Mouse (Mus musculus) intestine, embryonic 14.5 days (tissue): ENCODE measurements around the gene Astn2. TPM values are rescaled to one million over a fixed set of nuclear protein-coding genes. Genes with fewer than 3 reads are reported as not detected.

ENCODE experiments used
- ATAC-seq: fragments of 200-750 bp; cut with Nextera tagmentation; replicated peaks from 2 replicates; pipeline ENCODE4 v1.8.0; 2017; ENCODE audit warnings: low read depth, moderate number of reproducible peaks, moderate TSS enrichment, moderate library complexity; ENCODE audit not compliant: low FRiP score, low TSS enrichment
- DNase-seq: peaks from one replicate; pipeline ENCODE4 v3.0.0-alpha.2; 2018; ENCODE audit warnings: low spot score
- H3K27ac ChIP-seq: fragments of 300-500 bp; sonication (generic); 2 replicates; pipeline ENCODE4 v1.5.1; 2014; ENCODE audit warnings: low read depth, mild to moderate bottlenecking, control low read depth
- H3K27me3 ChIP-seq: fragments of 300-500 bp; sonication (generic); replicated peaks from 2 replicates; pipeline ENCODE4 v1.6.1; 2014; ENCODE audit warnings: low read length, control low read depth; ENCODE audit not compliant: control insufficient read depth, insufficient read depth
- H3K36me3 ChIP-seq: fragments of 300-500 bp; sonication (generic); 2 replicates; pipeline ENCODE4 v1.6.1; 2014; ENCODE audit warnings: low read length, control low read depth; ENCODE audit not compliant: control insufficient read depth, insufficient read depth
- H3K4me1 ChIP-seq: fragments of 300-500 bp; sonication (generic); replicated peaks from 2 replicates; pipeline ENCODE4 v1.6.1; 2014; ENCODE audit warnings: low read length, control low read depth, mixed read lengths; ENCODE audit not compliant: control insufficient read depth, insufficient read depth
- H3K4me2 ChIP-seq: fragments of 300-500 bp; sonication (generic); 2 replicates; pipeline ENCODE4 v1.6.1; 2014; ENCODE audit warnings: low read length
- H3K4me3 ChIP-seq: fragments of 300-500 bp; sonication (generic); 2 replicates; pipeline ENCODE4 v1.5.1; 2014; ENCODE audit warnings: low read depth, low read length, control low read depth, mixed read lengths
- H3K9ac ChIP-seq: fragments of 300-500 bp; sonication (generic); 2 replicates; pipeline ENCODE4 v1.6.1; 2014; ENCODE audit warnings: mild to moderate bottlenecking, low read length
- H3K9me3 ChIP-seq: fragments of 300-500 bp; sonication (generic); 2 replicates; pipeline ENCODE4 v1.6.1; 2016; ENCODE audit warnings: low read length, control low read depth; ENCODE audit not compliant: control insufficient read depth
- WGBS: fragments of 180-500 bp; shearing (Covaris S2); extraction: QIAGEN DNeasy Blood & Tissue Kit; methylation state at CpG from one replicate; pipeline ENCODE4 v1.1.7; 2014; 5-methylcytosine and 5-hydroxymethylcytosine counted together
- polyA plus RNA-seq: library from polyadenylated mRNA; unstranded; fragments of >200 nt; fragmentation: Nextera tagmentation; extraction: Ambion mirVana; gene quantifications from 2 replicates; pipeline ENCODE4 v1.2.1, GENCODE M21; 2014

Astn2 gene
- polyA plus RNA-seq, 1 experiment from 2014 or later: 0.96 TPM

DNA sequence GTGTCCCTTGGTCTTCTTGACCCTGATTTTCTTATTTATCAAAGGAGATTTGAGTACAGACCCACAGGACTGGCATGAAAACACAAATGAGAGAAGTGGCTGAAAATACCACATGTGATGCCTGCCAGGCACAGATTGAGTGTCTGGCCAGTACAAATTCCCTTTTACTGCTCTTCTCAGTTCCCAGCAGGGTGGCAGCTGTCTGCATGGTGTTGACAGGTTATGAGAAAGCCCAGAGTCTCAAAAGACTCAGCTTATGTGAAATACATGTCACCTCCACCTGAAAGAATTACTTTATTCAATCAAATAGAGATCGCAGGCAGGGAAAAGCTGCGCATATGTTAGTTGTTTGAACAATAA lies 590.3 kb downstream of the Astn2 start:
- H3K9me3 ChIP-seq: no peaks in the 10 kb centered on the region
- no peak for DNase-seq
- WGBS: 73% methylated on average over 2 of the region's 2 CpGs
- no peak for ATAC-seq
- no peak overlapping the region for H3K4me3 ChIP-seq
- no peaks in the 10 kb centered on the region for H3K27me3 ChIP-seq
- H3K36me3 ChIP-seq: no peaks in the 10 kb centered on the region
- H3K27ac ChIP-seq: no peak overlapping the region
- H3K4me1 ChIP-seq: no peaks in the 10 kb centered on the region
- H3K4me2 ChIP-seq: no peak overlapping the region
- H3K9ac ChIP-seq: no peak overlapping the region

DNA sequence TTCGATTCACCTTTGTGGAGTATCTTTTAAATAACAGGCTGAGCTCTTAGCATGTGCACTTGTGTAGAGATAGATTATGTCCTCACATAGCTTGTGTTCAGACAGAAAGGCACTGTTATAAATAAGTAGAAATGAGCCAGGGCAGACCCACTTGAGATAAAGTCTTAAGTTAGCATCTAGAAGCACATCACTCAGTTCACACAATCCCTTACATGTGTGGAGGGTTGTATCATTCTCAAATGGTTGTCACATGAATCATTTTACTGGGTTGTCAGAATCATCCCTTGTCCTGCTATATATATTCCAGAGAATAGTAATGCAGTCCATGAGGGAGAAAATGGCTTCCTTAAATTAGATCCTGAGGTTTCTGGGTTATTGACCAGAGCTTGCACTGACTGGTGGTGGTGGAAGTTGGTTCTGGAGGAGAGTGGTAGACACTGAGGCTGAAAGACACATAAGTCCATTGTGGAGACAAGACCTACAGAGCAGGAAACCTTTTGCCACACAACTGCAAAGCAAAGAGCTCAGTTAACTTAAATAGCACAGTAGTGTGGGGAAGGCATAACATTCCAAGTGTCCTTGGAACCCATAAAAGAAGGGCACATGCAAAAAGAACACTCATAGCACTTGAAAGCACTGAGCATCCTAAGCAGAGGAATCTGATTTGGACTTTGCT lies 590.8 kb downstream of the Astn2 start:
- Histone ChIP-seq H3K27ac (no peak overlapping the region), H3K27me3 (no peaks in the 10 kb centered on the region), H3K4me2 (no peak overlapping the region), H3K4me3 (no peak overlapping the region), H3K36me3 (no peaks in the 10 kb centered on the region), H3K9ac (no peak overlapping the region), H3K4me1 (no peaks in the 10 kb centered on the region), H3K9me3 (no peaks in the 10 kb centered on the region)
- DNase-seq (no peak), ATAC-seq (no peak)
- WGBS: 87% methylated on average over 1 of the region's 1 CpGs

DNA sequence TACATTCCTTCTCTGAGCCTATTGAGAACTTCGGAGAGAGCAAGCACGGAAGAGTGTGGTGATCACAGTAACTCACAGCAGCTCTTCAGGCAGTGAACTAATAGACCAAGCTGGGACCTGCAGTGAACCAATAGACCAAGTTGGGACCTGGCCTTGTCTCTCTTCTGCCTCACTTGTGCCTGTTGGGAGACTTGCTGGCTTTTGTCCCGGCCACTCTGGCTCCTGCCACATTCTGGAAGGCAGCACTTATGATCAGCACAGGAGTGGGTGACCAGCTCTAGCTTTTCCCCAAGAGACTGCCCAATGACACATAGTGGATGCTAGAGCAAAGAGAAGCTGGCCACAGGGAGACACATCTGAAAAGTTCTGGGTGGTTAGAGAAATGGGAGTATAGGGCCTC lies 597.1 kb downstream of the Astn2 start:
- WGBS: 88% methylated on average over 3 of the region's 3 CpGs
- H3K27me3 ChIP-seq: no peaks in the 10 kb centered on the region
- no peak overlapping the region for H3K9ac ChIP-seq
- no peak overlapping the region for H3K4me2 ChIP-seq
- no peak overlapping the region for H3K27ac ChIP-seq
- H3K9me3 ChIP-seq: no peaks in the 10 kb centered on the region
- H3K4me3 ChIP-seq: no peak overlapping the region
- no peak for ATAC-seq
- DNase-seq: no peak
- H3K36me3 ChIP-seq: no peaks in the 10 kb centered on the region
- H3K4me1 ChIP-seq: no peaks in the 10 kb centered on the region

DNA sequence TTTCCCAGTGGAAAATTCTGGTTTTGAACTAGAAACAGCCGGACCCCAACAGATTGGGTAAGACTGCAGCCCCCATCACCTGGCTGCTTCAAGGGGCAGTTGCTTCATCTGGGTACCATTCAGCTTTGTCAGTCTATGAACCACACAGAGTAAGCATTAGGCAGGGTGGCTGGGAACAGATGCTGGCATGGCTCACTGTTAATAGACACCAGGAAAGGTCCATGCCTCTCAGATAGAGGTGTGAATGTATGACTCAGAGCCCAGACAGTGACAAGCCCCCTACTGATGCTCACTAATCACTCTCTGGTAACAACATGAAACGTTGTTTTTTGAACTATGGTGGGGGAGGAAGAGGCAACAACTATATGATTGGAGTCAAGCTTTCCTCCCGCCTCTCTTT lies 603.2 kb downstream of the Astn2 start:
- no peak overlapping the region for H3K9ac ChIP-seq
- 61% methylated on average over 3 of the region's 3 CpGs for WGBS
- no peak for ATAC-seq

DNA sequence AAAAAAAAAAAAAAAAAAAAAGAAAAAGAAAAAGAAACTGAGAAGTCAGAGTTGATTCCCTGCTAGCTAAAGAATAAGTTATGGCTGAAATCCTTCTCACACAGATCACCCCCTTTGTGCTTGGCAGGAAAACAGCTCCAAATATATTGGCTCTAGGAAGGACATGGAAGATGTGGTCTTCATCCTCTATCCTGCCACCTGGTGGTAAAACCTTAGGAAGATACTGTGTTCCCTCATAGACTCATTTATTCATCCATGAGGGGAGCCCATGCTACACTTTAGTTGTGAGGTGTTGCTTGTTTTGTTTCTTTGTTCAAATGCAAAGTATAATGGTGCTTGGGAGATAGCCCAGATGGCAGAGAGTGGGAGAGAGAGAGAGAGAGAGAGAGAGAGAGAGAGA lies 613.4 kb downstream of the Astn2 start:
- Histone ChIP-seq H3K9ac (no peak overlapping the region), H3K36me3 (no peaks in the 10 kb centered on the region), H3K4me2 (no peak overlapping the region), H3K27ac (no peak overlapping the region), H3K27me3 (no peaks in the 10 kb centered on the region), H3K4me3 (no peak overlapping the region), H3K9me3 (no peaks in the 10 kb centered on the region), H3K4me1 (no peaks in the 10 kb centered on the region)
- no peak for ATAC-seq
- DNase-seq: no peak

More for the DNA sequence above, 603.2 kb downstream of the Astn2 start:
- H3K36me3 ChIP-seq: no peaks in the 10 kb centered on the region
- DNase-seq: no peak
- no peaks in the 10 kb centered on the region for H3K9me3 ChIP-seq
- no peak overlapping the region for H3K4me3 ChIP-seq
- no peak overlapping the region for H3K27ac ChIP-seq
- no peaks in the 10 kb centered on the region for H3K4me1 ChIP-seq
- no peak overlapping the region for H3K4me2 ChIP-seq
- H3K27me3 ChIP-seq: no peaks in the 10 kb centered on the region

DNA sequence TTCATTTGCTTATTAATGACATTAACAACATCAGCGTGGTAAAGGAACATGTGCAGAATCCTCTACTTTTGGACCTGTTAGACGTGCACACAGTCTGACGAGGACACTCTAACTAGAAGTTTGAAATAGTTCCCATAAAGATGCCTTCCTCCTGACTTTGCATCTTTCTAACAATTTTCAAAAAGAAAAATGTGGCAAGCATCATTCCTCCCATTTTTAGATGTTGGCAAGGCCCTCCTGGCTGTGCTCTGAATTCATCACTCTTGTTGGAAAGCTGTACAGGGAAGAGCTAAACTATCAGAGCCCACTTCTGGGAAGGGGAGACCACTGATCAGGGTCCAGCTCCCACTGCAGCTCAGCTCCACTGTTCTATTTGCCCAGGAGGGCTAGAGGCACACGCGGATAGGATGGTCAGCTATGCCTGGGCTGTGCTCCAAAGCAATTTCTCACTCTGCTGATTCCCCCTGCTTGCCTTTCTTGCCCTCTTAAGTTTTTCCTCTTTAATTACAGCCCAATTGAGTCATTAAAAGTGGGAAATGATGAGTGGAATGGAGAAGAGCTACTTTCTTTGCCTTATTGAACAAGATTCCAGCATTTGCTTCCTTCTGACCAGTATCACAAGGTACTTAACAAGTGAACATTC lies 630.9 kb downstream of the Astn2 start:
- no peaks in the 10 kb centered on the region for H3K9me3 ChIP-seq
- 78% methylated on average over 5 of the region's 5 CpGs for WGBS

DNA sequence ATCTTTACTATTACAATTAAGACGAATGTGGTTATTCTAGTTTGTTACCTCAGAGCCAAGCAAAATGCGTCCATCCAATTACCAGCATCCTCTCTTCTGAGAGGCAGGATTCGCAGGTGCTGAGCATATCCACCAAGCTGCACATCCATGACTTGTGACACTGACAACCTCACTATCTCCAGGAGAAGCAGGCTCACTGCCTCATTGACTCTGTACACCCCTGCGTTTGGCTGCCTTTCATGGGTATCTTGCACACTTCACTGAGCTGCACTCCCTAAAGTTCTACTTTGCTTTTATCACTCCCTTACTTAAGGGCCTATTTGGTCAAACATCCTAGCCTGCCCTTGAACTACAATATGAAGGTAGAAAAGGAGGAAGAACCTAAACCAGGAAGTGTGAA lies 633.5 kb downstream of the Astn2 start:
- Histone ChIP-seq H3K9ac (no peak overlapping the region), H3K27ac (no peak overlapping the region), H3K4me3 (no peak overlapping the region), H3K4me2 (no peak overlapping the region), H3K27me3 (no peaks in the 10 kb centered on the region), H3K4me1 (no peaks in the 10 kb centered on the region), H3K9me3 (no peaks in the 10 kb centered on the region), H3K36me3 (no peaks in the 10 kb centered on the region)
- no peak for DNase-seq
- ATAC-seq: no peak
- WGBS: 88% methylated on average over 4 of the region's 4 CpGs

More for the DNA sequence above, 630.9 kb downstream of the Astn2 start:
- Histone ChIP-seq H3K36me3 (no peaks in the 10 kb centered on the region), H3K27ac (no peak overlapping the region), H3K27me3 (no peaks in the 10 kb centered on the region), H3K4me3 (no peak overlapping the region), H3K4me2 (no peak overlapping the region), H3K4me1 (no peaks in the 10 kb centered on the region), H3K9ac (no peak overlapping the region)
- no peak for DNase-seq
- no peak for ATAC-seq

DNA sequence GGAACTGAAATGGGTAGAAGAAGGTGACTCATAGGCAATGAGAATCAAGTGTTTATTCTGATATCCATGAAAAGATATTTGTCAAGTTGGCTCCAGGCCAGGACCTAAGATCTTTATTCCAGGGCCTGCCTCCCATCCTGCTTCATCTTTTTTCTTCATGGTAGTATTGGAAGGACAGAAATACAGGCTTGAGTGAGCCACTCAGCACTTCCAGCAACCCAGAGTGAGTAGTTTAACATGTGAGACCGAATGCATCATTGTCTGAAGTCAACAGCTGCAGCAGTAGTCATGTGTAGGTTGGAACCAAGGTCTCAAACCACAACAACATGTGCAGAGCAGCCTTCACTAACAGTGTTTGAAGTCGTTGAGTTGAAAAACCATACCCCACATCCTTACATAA lies 636.5 kb downstream of the Astn2 start:
- Histone ChIP-seq H3K4me2 (no peak overlapping the region), H3K4me1 (no peaks in the 10 kb centered on the region), H3K9me3 (no peaks in the 10 kb centered on the region), H3K27ac (no peak overlapping the region), H3K4me3 (no peak overlapping the region), H3K27me3 (no peaks in the 10 kb centered on the region), H3K9ac (no peak overlapping the region), H3K36me3 (no peaks in the 10 kb centered on the region)
- ATAC-seq (no peak), DNase-seq (no peak)
- WGBS: 58% methylated on average over 2 of the region's 2 CpGs

DNA sequence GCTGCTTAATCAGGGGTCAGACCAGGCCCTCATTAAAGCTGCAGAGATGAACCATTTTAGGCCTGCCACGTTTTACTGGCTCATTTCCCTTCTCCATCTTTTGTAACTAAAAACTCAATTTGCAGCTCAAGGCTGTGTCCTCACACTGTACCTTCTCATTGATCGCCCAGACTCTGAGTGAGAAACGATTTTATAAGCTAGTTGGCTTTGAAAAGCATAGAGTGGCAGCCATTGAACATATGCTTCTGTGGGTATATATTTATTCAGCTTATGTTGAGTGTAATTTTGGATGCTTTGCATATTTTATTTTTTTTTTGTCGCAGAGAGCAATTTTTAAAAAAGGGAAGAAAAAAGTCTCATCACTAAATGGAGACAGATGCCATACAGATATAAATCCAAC lies 637.0 kb downstream of the Astn2 start:
- WGBS: 76% methylated on average over 4 of the region's 4 CpGs
- H3K9ac ChIP-seq: no peak overlapping the region
- DNase-seq: no peak
- H3K36me3 ChIP-seq: no peaks in the 10 kb centered on the region
- H3K9me3 ChIP-seq: no peaks in the 10 kb centered on the region
- H3K27me3 ChIP-seq: no peaks in the 10 kb centered on the region
- H3K4me2 ChIP-seq: no peak overlapping the region
- no peak overlapping the region for H3K27ac ChIP-seq
- no peak for ATAC-seq
- no peaks in the 10 kb centered on the region for H3K4me1 ChIP-seq
- no peak overlapping the region for H3K4me3 ChIP-seq
